Mouse (Mus musculus): Measurements from ENCODE around the gene Rlbp1. TPM values are rescaled to one million over a fixed set of nuclear protein-coding genes. Genes with fewer than 3 reads are reported as not detected.

Gene Rlbp1
- polyA plus RNA-seq, 1 experiment, result not detected

- Histone ChIP-seq H3K36me3 (ENCODE audit: control insufficient read depth, insufficient read depth) (no peaks in the 10 kb centered on the region), H3K27me3 (ENCODE audit: control insufficient read depth, insufficient read depth, insufficient read length) (peaks cover 20% of the 10 kb centered on the region), H3K4me3 (no peak overlapping the region), H3K4me2 (ENCODE audit: low read depth) (no peak overlapping the region), H3K79me2 (ENCODE audit: control insufficient read depth, insufficient read depth) (no peaks in the 10 kb centered on the region), H3ac (ENCODE audit: control insufficient read depth, insufficient read length) (no peak overlapping the region)
- TF ChIP-seq REST (IDR thresholded peaks at IDR 0.05; ENCODE audit: insufficient read depth, insufficient read length), result no peak
- TF ChIP-seq TCF3 (IDR thresholded peaks at IDR 0.05; ENCODE audit: insufficient read length, low read depth), result no peak
- TF ChIP-seq MYOD1 (IDR thresholded peaks at IDR 0.05; ENCODE audit: control insufficient read depth in 1 of 3, insufficient read length in 2 of 3, low read depth in 2 of 3), result no peak
- no peak for TF ChIP-seq USF1 (IDR thresholded peaks at IDR 0.05; ENCODE audit: low read depth)
- TF ChIP-seq SRF (IDR thresholded peaks at IDR 0.05; ENCODE audit: control insufficient read depth, insufficient read length, low read depth), result no peak
- TF ChIP-seq MYOG (IDR thresholded peaks at IDR 0.05; ENCODE audit: control insufficient read depth in 1 of 3, insufficient read depth in 1 of 3, insufficient read length in 2 of 3, low read depth in 2 of 3), result no peak
- no peak for TF ChIP-seq CEBPB (IDR thresholded peaks at IDR 0.05; ENCODE audit: insufficient read depth, poor library complexity, severe bottlenecking)
- TF ChIP-seq POLR2A (IDR thresholded peaks at IDR 0.05; ENCODE audit: insufficient read length, low read depth), result no peak
- no peak for TF ChIP-seq POLR2AphosphoS2 (IDR thresholded peaks at IDR 0.05; ENCODE audit: insufficient read length, low read depth)
- no peak for TF ChIP-seq E2F4 (IDR thresholded peaks at IDR 0.05; ENCODE audit: insufficient read depth)
- TF ChIP-seq TCF12 (IDR thresholded peaks at IDR 0.05; ENCODE audit: insufficient read depth, poor library complexity, severe bottlenecking), result no peak
- no peak for TF ChIP-seq MAX (IDR thresholded peaks at IDR 0.05; ENCODE audit: low read depth)
Observed at GRCm38 (mm10) chr7:79374017-79374416, 12.8 kb downstream of the Rlbp1 start.

GRCm38 (mm10) chr7:79371321-79371879 lies 15.4 kb downstream of the Rlbp1 start:
- H3K79me2 ChIP-seq (ENCODE audit: control insufficient read depth, insufficient read depth), result no peaks in the 10 kb centered on the region
- H3K27me3 ChIP-seq (ENCODE audit: control insufficient read depth, insufficient read depth, insufficient read length), result peaks cover 7% of the 10 kb centered on the region
- H3K4me3 ChIP-seq, result no peak overlapping the region
- H3ac ChIP-seq (ENCODE audit: control insufficient read depth, insufficient read length), result no peak overlapping the region
- H3K36me3 ChIP-seq (ENCODE audit: control insufficient read depth, insufficient read depth), result no peaks in the 10 kb centered on the region
- no peak overlapping the region for H3K4me2 ChIP-seq (ENCODE audit: low read depth)
- TF ChIP-seq USF1 (IDR thresholded peaks at IDR 0.05; ENCODE audit: low read depth) (no peak), E2F4 (IDR thresholded peaks at IDR 0.05; ENCODE audit: insufficient read depth) (no peak), POLR2A (IDR thresholded peaks at IDR 0.05; ENCODE audit: insufficient read length, low read depth) (no peak), CEBPB (IDR thresholded peaks at IDR 0.05; ENCODE audit: insufficient read depth, poor library complexity, severe bottlenecking) (no peak)

GRCm38 (mm10) chr7:79369416-79369815 lies 17.4 kb downstream of the Rlbp1 start:
- TF ChIP-seq POLR2A (IDR thresholded peaks at IDR 0.05; ENCODE audit: insufficient read length, low read depth), result no peak
- no peak for TF ChIP-seq MAX (IDR thresholded peaks at IDR 0.05; ENCODE audit: low read depth)
- TF ChIP-seq USF1 (IDR thresholded peaks at IDR 0.05; ENCODE audit: low read depth), result no peak
- no peak for TF ChIP-seq CEBPB (IDR thresholded peaks at IDR 0.05; ENCODE audit: insufficient read depth, poor library complexity, severe bottlenecking)
- TF ChIP-seq MYOD1 (IDR thresholded peaks at IDR 0.05; ENCODE audit: control insufficient read depth in 1 of 3, insufficient read length in 2 of 3, low read depth in 2 of 3), result no peak
- TF ChIP-seq SRF (IDR thresholded peaks at IDR 0.05; ENCODE audit: control insufficient read depth, insufficient read length, low read depth), result no peak
- no peak for TF ChIP-seq E2F4 (IDR thresholded peaks at IDR 0.05; ENCODE audit: insufficient read depth)
- no peak for TF ChIP-seq TCF3 (IDR thresholded peaks at IDR 0.05; ENCODE audit: insufficient read length, low read depth)
- no peak for TF ChIP-seq REST (IDR thresholded peaks at IDR 0.05; ENCODE audit: insufficient read depth, insufficient read length)
- no peak for TF ChIP-seq MYOG (IDR thresholded peaks at IDR 0.05; ENCODE audit: control insufficient read depth in 1 of 3, insufficient read depth in 1 of 3, insufficient read length in 2 of 3, low read depth in 2 of 3)
- no peak for TF ChIP-seq POLR2AphosphoS2 (IDR thresholded peaks at IDR 0.05; ENCODE audit: insufficient read length, low read depth)
- TF ChIP-seq TCF12 (IDR thresholded peaks at IDR 0.05; ENCODE audit: insufficient read depth, poor library complexity, severe bottlenecking), result no peak
- no peak overlapping the region for H3K4me2 ChIP-seq (ENCODE audit: low read depth)
- H3K79me2 ChIP-seq (ENCODE audit: control insufficient read depth, insufficient read depth), result no peaks in the 10 kb centered on the region
- H3ac ChIP-seq (ENCODE audit: control insufficient read depth, insufficient read length), result no peak overlapping the region
- H3K4me3 ChIP-seq, result no peak overlapping the region
- no peaks in the 10 kb centered on the region for H3K36me3 ChIP-seq (ENCODE audit: control insufficient read depth, insufficient read depth)
- H3K27me3 ChIP-seq (ENCODE audit: control insufficient read depth, insufficient read depth, insufficient read length), result no peaks in the 10 kb centered on the region

GRCm38 (mm10) chr7:79368664-79369063 lies 18.2 kb downstream of the Rlbp1 start:
- H3K4me3 ChIP-seq, result no peak overlapping the region
- no peaks in the 10 kb centered on the region for H3K36me3 ChIP-seq (ENCODE audit: control insufficient read depth, insufficient read depth)
- no peak overlapping the region for H3ac ChIP-seq (ENCODE audit: control insufficient read depth, insufficient read length)
- no peaks in the 10 kb centered on the region for H3K79me2 ChIP-seq (ENCODE audit: control insufficient read depth, insufficient read depth)
- no peak for TF ChIP-seq SRF (IDR thresholded peaks at IDR 0.05; ENCODE audit: control insufficient read depth, insufficient read length, low read depth)
- no peak for TF ChIP-seq POLR2AphosphoS2 (IDR thresholded peaks at IDR 0.05; ENCODE audit: insufficient read length, low read depth)
- TF ChIP-seq TCF12 (IDR thresholded peaks at IDR 0.05; ENCODE audit: insufficient read depth, poor library complexity, severe bottlenecking), result no peak
- no peak for TF ChIP-seq TCF3 (IDR thresholded peaks at IDR 0.05; ENCODE audit: insufficient read length, low read depth)
- no peak for TF ChIP-seq E2F4 (IDR thresholded peaks at IDR 0.05; ENCODE audit: insufficient read depth)
- no peak for TF ChIP-seq POLR2A (IDR thresholded peaks at IDR 0.05; ENCODE audit: insufficient read length, low read depth)
- TF ChIP-seq REST (IDR thresholded peaks at IDR 0.05; ENCODE audit: insufficient read depth, insufficient read length), result no peak
- TF ChIP-seq MAX (IDR thresholded peaks at IDR 0.05; ENCODE audit: low read depth), result no peak
- no peak for TF ChIP-seq USF1 (IDR thresholded peaks at IDR 0.05; ENCODE audit: low read depth)
- no peak for TF ChIP-seq CEBPB (IDR thresholded peaks at IDR 0.05; ENCODE audit: insufficient read depth, poor library complexity, severe bottlenecking)
- no peak for TF ChIP-seq MYOG (IDR thresholded peaks at IDR 0.05; ENCODE audit: control insufficient read depth in 1 of 3, insufficient read depth in 1 of 3, insufficient read length in 2 of 3, low read depth in 2 of 3)
- TF ChIP-seq MYOD1 (IDR thresholded peaks at IDR 0.05; ENCODE audit: control insufficient read depth in 1 of 3, insufficient read length in 2 of 3, low read depth in 2 of 3), result no peak
- H3K27me3 ChIP-seq (ENCODE audit: control insufficient read depth, insufficient read depth, insufficient read length), result no peaks in the 10 kb centered on the region
- no peak overlapping the region for H3K4me2 ChIP-seq (ENCODE audit: low read depth)

Measured in myocyte (in vitro differentiated cells).